Mouse (Mus musculus) embryonic facial prominence, embryonic 11.5 days (tissue): ENCODE measurements at regions not wholly inside any gene's neighbourhood (a gene's known extent, or its start where the extent isn't known, plus 50 kb on each side); places are given as distances from the start of the nearest gene placed in this dataset.

Experiments
- ATAC-seq: fragments of 200-750 bp; cut with Nextera tagmentation; replicated peaks from 2 replicates; pipeline ENCODE4 v1.8.0; 2017; ENCODE audit warnings: low read depth; ENCODE audit not compliant: insufficient number of reproducible peaks, low FRiP score, low TSS enrichment
- DNase-seq: peaks from one replicate; pipeline ENCODE4 v3.0.0-alpha.2; 2015; ENCODE audit warnings: low spot score
- H3K27ac ChIP-seq: fragments of 300-500 bp; sonication (generic); replicated peaks from 2 replicates; pipeline ENCODE4 v1.5.1; 2014; ENCODE audit warnings: mild to moderate bottlenecking, low read depth, low read length, control low read depth
- H3K27me3 ChIP-seq: fragments of 300-500 bp; sonication (generic); 2 replicates; pipeline ENCODE4 v1.6.1; 2014; ENCODE audit warnings: mild to moderate bottlenecking, low read length, moderate library complexity, mixed read lengths; ENCODE audit not compliant: control insufficient read depth, insufficient read depth
- H3K36me3 ChIP-seq: fragments of 300-500 bp; sonication (generic); replicated peaks from 2 replicates; pipeline ENCODE4 v1.6.1; 2014; ENCODE audit warnings: low read depth, mild to moderate bottlenecking, low read length, moderate library complexity, mixed read lengths; ENCODE audit not compliant: control insufficient read depth, insufficient read depth
- H3K4me1 ChIP-seq: fragments of 300-500 bp; sonication (generic); 2 replicates; pipeline ENCODE4 v1.6.1; 2014; ENCODE audit warnings: low read length, mixed read lengths; ENCODE audit not compliant: control insufficient read depth, insufficient read depth
- H3K4me2 ChIP-seq: fragments of 300-500 bp; sonication (generic); 2 replicates; pipeline ENCODE4 v1.6.1; 2014; ENCODE audit warnings: low read depth, mild to moderate bottlenecking, control low read depth, low read length, moderate library complexity
- H3K4me3 ChIP-seq: fragments of 300-500 bp; sonication (generic); 2 replicates; pipeline ENCODE4 v1.5.1; 2014; ENCODE audit warnings: low read depth, low read length, control low read depth
- H3K9ac ChIP-seq: fragments of 300-500 bp; sonication (generic); replicated peaks from 2 replicates; pipeline ENCODE4 v1.6.1; 2014; ENCODE audit warnings: mild to moderate bottlenecking, control low read depth, low read length
- H3K9me3 ChIP-seq: fragments of 300-500 bp; sonication (generic); replicated peaks from 2 replicates; pipeline ENCODE4 v1.6.1; 2016; ENCODE audit warnings: mild to moderate bottlenecking, low read length, inconsistent platforms, mixed read lengths; ENCODE audit not compliant: control insufficient read depth
- WGBS: fragments of 180-500 bp; shearing (Covaris S2); extraction: QIAGEN DNeasy Blood & Tissue Kit; methylation state at CpG from one replicate; pipeline ENCODE4 v1.1.7; 2014; 5-methylcytosine and 5-hydroxymethylcytosine counted together

- ATAC-seq (no peak), DNase-seq (no peak)
- no peaks in the 10 kb centered on the region for H3K36me3 ChIP-seq
- H3K9ac ChIP-seq = no peak overlapping the region
- no peak overlapping the region for H3K4me3 ChIP-seq
- H3K4me2 ChIP-seq = no peak overlapping the region
- H3K27me3 ChIP-seq = no peaks in the 10 kb centered on the region
- H3K27ac ChIP-seq = no peak overlapping the region
- 90% methylated on average over 5 of the region's 5 CpGs for WGBS
- no peaks in the 10 kb centered on the region for H3K9me3 ChIP-seq
- H3K4me1 ChIP-seq = no peaks in the 10 kb centered on the region
Observed at GRCm38 (mm10) chr4:21616116-21616515, 69.6 kb downstream of the Prdm13 start.

- no peak overlapping the region for H3K9ac ChIP-seq
- WGBS = 26% methylated on average over 3 of the region's 3 CpGs
- peak; percentile 39; the same call in 1 of the 2 replicates for ATAC-seq
Observed at GRCm38 (mm10) chr4:21614429-21614828, 71.3 kb downstream of the Prdm13 start.

GRCm38 (mm10) chr4:21611531-21612282, 74.1 kb downstream of the Prdm13 start:
- DNase-seq (no peak), ATAC-seq (no peak)
- 77% methylated on average over 5 of the region's 5 CpGs for WGBS
- Histone ChIP-seq H3K27ac (no peak overlapping the region), H3K4me1 (no peaks in the 10 kb centered on the region), H3K9me3 (no peaks in the 10 kb centered on the region), H3K4me3 (no peak overlapping the region), H3K27me3 (no peaks in the 10 kb centered on the region), H3K4me2 (no peak overlapping the region), H3K36me3 (no peaks in the 10 kb centered on the region), H3K9ac (no peak overlapping the region)

More at GRCm38 (mm10) chr4:21614429-21614828, 71.3 kb downstream of the Prdm13 start:
- no peak for DNase-seq
- Histone ChIP-seq H3K9me3 (no peaks in the 10 kb centered on the region), H3K4me2 (no peak overlapping the region), H3K27me3 (no peaks in the 10 kb centered on the region), H3K36me3 (no peaks in the 10 kb centered on the region), H3K27ac (no peak overlapping the region), H3K4me3 (no peak overlapping the region), H3K4me1 (no peaks in the 10 kb centered on the region)

- Histone ChIP-seq H3K4me3 (no peak overlapping the region), H3K27me3 (no peaks in the 10 kb centered on the region), H3K27ac (no peak overlapping the region), H3K9ac (no peak overlapping the region), H3K9me3 (no peaks in the 10 kb centered on the region), H3K4me2 (no peak overlapping the region), H3K4me1 (no peaks in the 10 kb centered on the region), H3K36me3 (no peaks in the 10 kb centered on the region)
- DNase-seq (no peak), ATAC-seq (no peak)
- 60% methylated on average over 2 of the region's 2 CpGs for WGBS
Observed at GRCm38 (mm10) chr4:21598024-21598423, 87.7 kb downstream of the Prdm13 start.

- Histone ChIP-seq H3K9me3 (no peaks in the 10 kb centered on the region), H3K36me3 (no peaks in the 10 kb centered on the region), H3K27me3 (no peaks in the 10 kb centered on the region), H3K27ac (no peak overlapping the region), H3K4me3 (no peak overlapping the region), H3K9ac (no peak overlapping the region), H3K4me1 (no peaks in the 10 kb centered on the region), H3K4me2 (no peak overlapping the region)
- DNase-seq (no peak), ATAC-seq (no peak)
- 85% methylated on average over 3 of the region's 3 CpGs for WGBS
Observed at GRCm38 (mm10) chr4:21547771-21548170, 138.0 kb downstream of the Prdm13 start.

GRCm38 (mm10) chr4:21539583-21539982, 146.2 kb downstream of the Prdm13 start:
- Histone ChIP-seq H3K27ac (no peak overlapping the region), H3K4me3 (no peak overlapping the region), H3K27me3 (no peaks in the 10 kb centered on the region), H3K4me1 (no peaks in the 10 kb centered on the region), H3K9me3 (no peaks in the 10 kb centered on the region), H3K4me2 (no peak overlapping the region), H3K36me3 (no peaks in the 10 kb centered on the region), H3K9ac (no peak overlapping the region)
- DNase-seq (no peak), ATAC-seq (no peak)
- WGBS = 84% methylated on average over 2 of the region's 2 CpGs

- no peak for ATAC-seq
Observed at GRCm38 (mm10) chr4:21535973-21536372, 149.8 kb downstream of the Prdm13 start.

GRCm38 (mm10) chr4:21532186-21532585, 153.6 kb downstream of the Prdm13 start:
- Histone ChIP-seq H3K36me3 (no peaks in the 10 kb centered on the region), H3K9me3 (no peaks in the 10 kb centered on the region), H3K9ac (no peak overlapping the region), H3K27me3 (no peaks in the 10 kb centered on the region), H3K27ac (no peak overlapping the region), H3K4me1 (no peaks in the 10 kb centered on the region), H3K4me3 (no peak overlapping the region), H3K4me2 (no peak overlapping the region)
- 60% methylated on average over 4 of the region's 4 CpGs for WGBS
- ATAC-seq (no peak), DNase-seq (no peak)

More at GRCm38 (mm10) chr4:21535973-21536372, 149.8 kb downstream of the Prdm13 start:
- Histone ChIP-seq H3K4me3 (no peak overlapping the region), H3K9me3 (no peaks in the 10 kb centered on the region), H3K4me1 (no peaks in the 10 kb centered on the region), H3K27me3 (no peaks in the 10 kb centered on the region), H3K9ac (no peak overlapping the region), H3K4me2 (no peak overlapping the region), H3K27ac (no peak overlapping the region), H3K36me3 (no peaks in the 10 kb centered on the region)
- peak; percentile 37 for DNase-seq
- 32% methylated on average over 2 of the region's 2 CpGs for whole genome bisulfite sequencing
